Mouse (Mus musculus) layer of hippocampus, adult 11-12 months (tissue): ENCODE measurements at regions not wholly inside any gene's neighbourhood (a gene's known extent, or its start where the extent isn't known, plus 50 kb on each side); places are given as distances from the start of the nearest gene placed in this dataset.
"Not testable (repeated sequence)": the region's sequence is repeated elsewhere in the genome, so short reads cannot be mapped to it uniquely, and the experiment has no call there.

Source experiments
- DNase-seq: peaks from one replicate; pipeline ENCODE4 v3.0.0; 2022; ENCODE audit warnings: low spot score

DNA sequence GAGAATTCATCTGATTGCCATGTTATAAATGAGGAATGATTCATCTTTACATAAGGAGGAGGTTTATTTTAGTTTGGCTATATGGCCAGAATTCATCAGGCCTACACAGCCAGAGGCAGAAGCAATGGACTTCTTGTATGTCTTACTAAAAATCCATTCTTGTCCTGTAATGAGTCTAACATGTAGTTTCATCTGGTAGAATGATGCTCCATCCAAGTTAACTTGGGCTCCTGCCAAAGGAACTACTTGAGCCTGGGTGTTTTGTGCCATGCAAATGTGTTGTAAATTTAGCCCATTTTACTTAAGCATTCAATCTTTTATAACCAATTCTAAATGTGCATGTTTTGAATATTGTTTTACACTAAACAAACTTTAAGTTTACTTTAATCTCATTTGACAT lies 462.9 kb upstream of the Pom121l12 start:
- no peak for DNase-seq

DNA sequence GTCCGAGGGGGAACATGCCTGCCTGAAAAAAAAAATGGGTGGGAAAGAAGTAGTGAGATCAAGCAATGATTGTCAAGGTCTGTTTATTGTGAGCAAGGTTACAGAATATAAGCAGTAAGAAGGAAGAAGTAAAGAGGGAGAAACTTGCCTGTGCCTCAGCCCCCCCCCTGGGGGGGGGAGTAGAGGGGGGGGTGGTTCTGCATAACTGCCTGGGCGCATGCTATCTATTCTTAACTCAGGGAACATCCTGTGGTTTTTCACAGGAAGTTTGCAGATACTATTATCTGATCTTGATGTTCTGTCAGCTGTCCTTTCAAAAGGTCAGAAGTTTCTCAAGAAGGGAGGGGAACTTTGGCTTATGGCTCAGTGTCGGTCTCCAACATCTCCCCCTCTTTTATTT lies 456.7 kb upstream of the Pom121l12 start:
- DNase-seq = not testable (repeated sequence)

DNA sequence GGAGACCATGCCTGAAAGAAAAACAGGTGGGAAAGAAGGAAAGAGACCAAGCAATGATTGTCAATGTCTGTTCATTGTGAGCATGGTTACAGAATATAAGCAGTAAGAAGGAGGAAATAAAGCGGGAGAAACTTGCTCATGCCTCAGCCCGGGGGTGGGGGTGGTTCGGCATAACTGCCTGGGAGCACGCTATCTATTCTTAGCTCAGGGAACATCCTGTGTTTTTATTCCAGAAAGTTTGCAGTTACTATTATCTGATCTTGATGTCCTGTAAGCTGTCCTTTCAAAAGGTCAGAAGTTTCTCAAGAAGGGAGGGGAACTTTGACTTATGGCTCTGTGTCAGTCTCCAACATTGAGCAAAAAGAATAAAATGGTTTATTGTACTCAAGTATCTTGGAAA lies 451.4 kb upstream of the Pom121l12 start:
- DNase-seq = no peak

DNA sequence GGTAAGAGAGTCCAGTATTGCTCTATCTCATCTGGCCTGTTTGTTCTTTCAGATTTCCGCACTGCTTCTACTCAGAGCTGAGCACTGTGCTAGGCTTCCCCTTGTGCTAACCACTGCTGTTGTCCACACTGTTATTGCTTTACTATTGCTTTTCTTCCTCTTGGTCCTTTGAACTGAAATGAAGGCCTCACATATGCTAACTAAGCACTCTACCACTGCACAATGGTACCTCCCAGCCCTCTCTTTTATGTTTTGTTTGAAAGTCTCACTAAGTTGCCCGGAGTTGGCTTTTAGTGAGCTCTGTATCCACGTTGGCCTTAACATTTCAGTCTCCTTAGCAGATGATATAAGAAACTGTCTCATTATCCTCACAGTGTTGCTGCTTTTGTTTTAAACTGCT lies 439.7 kb upstream of the Pom121l12 start:
- no peak for DNase-seq

DNA sequence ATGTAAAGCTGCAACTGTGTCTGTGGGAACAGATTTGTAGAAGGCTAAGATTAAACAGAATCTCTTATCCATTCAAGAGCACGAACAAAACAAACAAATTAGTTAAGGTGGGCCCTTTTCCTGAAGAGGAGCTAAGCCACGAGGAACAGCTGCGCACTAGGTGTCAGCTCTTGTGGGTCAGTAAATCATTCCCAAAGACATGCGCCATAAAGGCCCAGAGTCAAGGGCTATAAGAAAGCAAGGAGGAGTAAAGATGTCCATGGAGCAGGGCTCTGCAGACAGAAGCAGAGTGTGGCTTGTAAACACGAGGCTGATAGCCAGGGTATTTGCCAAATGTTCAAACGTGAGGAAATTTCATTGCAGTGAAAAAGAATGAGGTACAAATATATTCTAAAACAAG lies 429.6 kb upstream of the Pom121l12 start:
- no peak for DNase-seq

DNA sequence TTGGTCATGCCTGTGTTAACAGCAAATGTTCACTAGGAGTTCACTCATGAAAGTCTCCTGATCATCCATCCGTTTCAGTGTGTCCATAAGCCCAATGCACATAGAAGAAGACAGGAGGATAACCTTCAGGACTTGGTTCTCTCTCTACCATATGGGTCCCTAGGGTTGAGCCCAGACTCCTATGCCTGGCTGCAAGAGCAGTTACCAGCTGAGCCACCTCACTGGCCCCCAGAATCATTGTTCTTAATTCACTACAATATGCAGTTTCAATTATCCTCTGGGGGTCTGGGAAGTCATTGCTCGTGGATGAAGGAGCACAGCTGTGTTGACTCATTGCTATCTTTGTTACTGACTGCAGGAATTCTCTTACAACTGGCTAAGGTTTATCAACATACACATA lies 424.5 kb upstream of the Pom121l12 start:
- DNase-seq = no peak

DNA sequence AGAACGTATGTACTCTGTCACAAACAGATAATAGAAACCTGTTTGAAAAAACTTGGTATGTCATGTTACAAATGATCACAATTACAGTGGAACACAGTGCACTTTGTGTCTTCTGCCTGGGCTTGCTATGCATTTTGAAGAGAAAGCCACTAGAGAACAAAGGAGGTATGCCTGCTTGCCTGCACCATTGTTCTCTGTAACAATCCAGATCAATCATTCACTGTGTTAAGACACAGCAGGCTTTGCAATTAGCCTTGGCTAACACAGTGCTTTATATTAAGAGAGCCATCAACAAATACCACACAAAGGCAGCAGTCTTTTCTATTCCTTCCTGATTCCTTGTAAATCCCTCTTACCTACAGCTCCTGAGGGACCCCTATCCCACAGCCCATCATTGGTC lies 417.1 kb upstream of the Pom121l12 start:
- DNase-seq = peak; percentile 4

DNA sequence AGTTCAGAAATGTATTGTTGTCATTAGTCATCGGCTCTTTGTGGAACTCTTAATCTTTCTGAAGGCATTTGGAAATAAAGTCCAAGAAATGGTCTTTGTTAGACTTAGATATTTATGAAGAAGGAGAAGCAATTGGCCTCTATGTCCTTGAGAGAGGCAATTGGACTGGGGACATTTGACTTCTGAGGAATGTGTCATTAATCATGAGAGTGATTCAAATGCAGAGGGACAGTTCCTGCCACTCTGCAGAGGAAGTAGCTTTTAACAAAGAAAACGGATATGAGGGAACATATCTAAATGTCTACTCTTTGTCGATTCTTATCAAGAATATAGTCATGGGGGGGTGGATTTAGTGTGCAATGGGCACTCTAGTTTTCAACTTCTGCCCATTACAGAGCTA lies 416.6 kb upstream of the Pom121l12 start:
- no peak for DNase-seq

DNA sequence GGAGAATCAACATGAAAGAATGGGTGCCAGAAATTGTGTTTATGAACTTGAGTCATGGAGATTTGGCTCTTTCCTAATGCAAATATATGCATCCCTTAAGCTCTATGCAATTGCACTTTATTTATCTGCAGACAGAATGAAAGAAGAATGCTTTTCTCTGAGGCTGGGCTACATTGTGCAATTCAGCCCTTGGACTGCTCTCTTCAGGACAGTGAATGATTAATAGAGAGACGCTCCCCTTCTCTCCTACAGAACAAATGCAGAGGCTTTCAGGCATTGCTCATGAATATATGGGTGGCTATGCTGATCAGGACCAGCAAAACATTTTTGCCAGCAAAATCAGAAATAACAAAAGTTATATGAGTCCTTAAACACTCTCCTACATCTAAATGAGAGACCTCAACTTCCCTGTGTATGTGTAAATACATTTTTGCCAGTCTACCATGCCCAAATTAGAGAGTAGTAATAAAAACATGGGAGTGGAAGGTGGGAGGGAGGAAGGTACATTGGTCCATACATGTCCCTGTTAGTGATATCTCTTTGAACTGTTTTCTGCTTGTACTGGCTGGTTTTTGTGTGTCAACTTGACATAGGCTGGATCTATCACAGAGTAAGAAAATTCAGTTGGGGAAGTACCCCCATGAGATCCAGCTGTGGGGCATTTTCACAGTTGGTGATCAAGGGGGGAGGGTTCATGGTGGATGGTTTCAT lies 415.7 kb upstream of the Pom121l12 start:
- no peak for DNase-seq

DNA sequence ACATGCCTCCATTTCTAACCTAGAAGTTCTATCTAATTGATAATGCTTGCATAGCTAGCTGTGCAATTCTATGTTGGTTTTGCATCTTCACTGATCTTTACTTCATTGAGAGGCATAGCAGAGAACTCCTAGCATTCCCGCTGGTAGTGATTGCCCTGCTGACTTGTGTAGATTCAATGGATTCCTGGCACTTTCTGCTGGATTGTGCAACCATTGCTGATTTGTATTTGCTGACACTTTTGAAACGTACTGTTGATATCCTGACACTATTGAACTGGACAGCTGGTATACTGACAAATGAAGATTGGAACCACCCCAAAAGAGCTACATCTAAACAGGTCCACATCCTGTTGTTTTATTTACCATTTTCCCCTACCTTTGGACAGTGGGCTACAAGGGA lies 404.0 kb upstream of the Pom121l12 start:
- DNase-seq = no peak
